Mouse (Mus musculus) gastrocnemius, postnatal 25 days (tissue): Measurements from ENCODE around the gene Hcn4. TPM values are rescaled to one million over a fixed set of nuclear protein-coding genes. Genes with fewer than 3 reads are reported as not detected.

ENCODE experiments used
- total RNA-seq, 2 experiments: library from RNA; stranded (reverse); gene quantifications; 1 replicate in 1 of 2; 2 replicates in 1 of 2; pipeline ENCODE4 v1.2.3; 2021

Gene Hcn4
- total RNA-seq, 2 experiments from 2014 or later = 1.1 to 2.8 TPM

Other genes starting within 250 kb of the Hcn4 start
- gene Nptn, start 241.2 kb upstream of the Hcn4 start, total RNA-seq = 10 to 100 TPM; 92.9 to 99.0 TPM
- under 1 TPM in 1 of 2 experiments, not detected in 1; 0.59 TPM for gene Rec114, start 79.4 kb upstream of the Hcn4 start, total RNA-seq
- 10 to 100 TPM; 29.5 to 29.8 TPM for gene Neo1, start 213.0 kb downstream of the Hcn4 start, total RNA-seq